Mouse (Mus musculus) cerebellum, adult 2 months (tissue): ENCODE measurements around the gene Paxip1.

ENCODE experiments used
- CTCF ChIP-seq: fragments of 200-500 bp; IDR thresholded peaks from 2 replicates; pipeline ENCODE4 v1.5.1; 2011; ENCODE audit warnings: low read depth, mild to moderate bottlenecking, control low read depth, low read length, moderate library complexity, borderline replicate concordance; ENCODE audit not compliant: insufficient read depth
- POLR2A ChIP-seq: fragments of 200-500 bp; IDR thresholded peaks from 2 replicates; pipeline ENCODE4 v1.6.1; 2011; ENCODE audit warnings: low read length, control low read depth, borderline replicate concordance; ENCODE audit not compliant: insufficient read depth

GRCm38 (mm10) chr5:27789586-27789985 lies 1.9 kb downstream of the Paxip1 start:
- TF ChIP-seq POLR2A (no peak), CTCF (no peak)
